Mouse (Mus musculus): ENCODE data around the gene Crabp2.

DNA sequence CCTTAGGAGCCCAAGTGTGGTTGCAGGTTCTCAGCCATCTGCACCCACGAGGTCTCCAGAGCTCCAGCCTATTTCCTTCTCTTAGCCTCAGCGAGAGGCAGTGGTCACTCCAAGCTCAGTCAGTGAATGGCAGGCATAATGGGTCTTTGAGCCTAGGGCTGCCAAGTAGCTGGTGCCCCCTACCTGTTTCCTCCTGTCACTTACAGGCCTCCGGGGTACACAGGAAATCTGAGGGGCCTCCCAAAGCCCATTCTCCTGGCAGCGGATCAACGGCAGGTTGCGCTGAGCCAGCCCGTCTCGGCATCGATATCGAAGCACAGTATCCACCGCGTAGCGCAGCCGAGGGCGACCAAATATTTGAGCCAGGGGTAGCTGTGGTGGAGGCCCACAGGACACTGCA is 39.6 kb downstream of the Crabp2 start:
- TF ChIP-seq CTCF (IDR thresholded peaks at IDR 0.05; ENCODE audit: low read depth) (no peak), EP300 (optimal IDR thresholded peaks at IDR 0.05) (no peak)
